Mouse (Mus musculus): ENCODE results near the gene Prps2. TPM values are rescaled to one million over a fixed set of nuclear protein-coding genes. Genes with fewer than 3 reads are reported as not detected.

Prps2 gene
- polyA plus RNA-seq, 1 experiment, result 9.1 TPM

DNA sequence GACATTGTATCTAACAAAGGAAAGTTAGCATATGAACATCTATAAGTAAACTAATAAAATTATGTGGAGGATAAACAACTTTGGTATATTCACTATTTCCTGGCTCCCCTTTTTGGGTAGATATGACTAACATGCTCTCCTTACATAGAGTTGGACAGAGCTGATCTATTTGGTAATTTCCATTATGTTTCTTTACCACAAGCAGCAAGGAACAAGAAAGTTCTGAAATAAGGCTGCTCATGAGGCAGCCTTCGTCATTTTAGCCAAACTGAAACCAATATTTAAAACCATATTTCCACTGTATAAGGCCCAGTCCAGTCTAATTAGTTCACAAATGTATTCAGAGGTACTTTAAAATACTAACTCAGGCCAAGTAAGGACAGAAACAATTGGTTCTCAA, 36.1 kb downstream of the Prps2 start:
- no peak for DNase-seq (ENCODE audit: low read depth)
- TF ChIP-seq CTCF (IDR thresholded peaks at IDR 0.05; ENCODE audit: borderline replicate concordance, extremely low read depth, insufficient read depth, insufficient read length), result no peak
- no peak for TF ChIP-seq POLR2A (IDR thresholded peaks at IDR 0.05; ENCODE audit: borderline replicate concordance, extremely low read depth, insufficient read depth, insufficient read length, poor library complexity, severe bottlenecking)

DNA sequence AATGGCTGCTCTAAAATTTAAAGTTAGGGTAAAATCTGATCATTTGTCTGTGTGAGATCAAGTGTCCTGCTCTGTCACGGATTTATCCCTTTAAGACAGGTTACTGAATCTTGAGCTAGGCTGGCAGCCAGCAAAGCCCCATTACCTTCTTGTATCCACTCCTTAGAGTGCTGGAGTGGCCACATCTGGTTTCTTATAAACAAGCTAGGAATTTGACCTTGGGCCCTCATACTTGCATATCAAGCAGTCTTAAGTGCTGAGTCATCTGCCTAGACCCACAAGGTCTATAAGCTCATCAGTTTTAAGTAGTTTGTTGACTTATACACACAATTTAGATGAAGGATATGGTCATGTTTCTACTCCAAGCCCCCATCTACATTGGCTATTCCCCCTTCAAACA, 38.2 kb downstream of the Prps2 start:
- DNase-seq (ENCODE audit: low read depth), result no peak
- TF ChIP-seq CTCF (IDR thresholded peaks at IDR 0.05; ENCODE audit: borderline replicate concordance, extremely low read depth, insufficient read depth, insufficient read length) (no peak), POLR2A (IDR thresholded peaks at IDR 0.05; ENCODE audit: borderline replicate concordance, extremely low read depth, insufficient read depth, insufficient read length, poor library complexity, severe bottlenecking) (no peak)

- TF ChIP-seq POLR2A (IDR thresholded peaks at IDR 0.05; ENCODE audit: borderline replicate concordance, extremely low read depth, insufficient read depth, insufficient read length, poor library complexity, severe bottlenecking) (no peak), CTCF (IDR thresholded peaks at IDR 0.05; ENCODE audit: borderline replicate concordance, extremely low read depth, insufficient read depth, insufficient read length) (no peak)
Measured at GRCm38 (mm10) chrX:167341811-167342210, 40.7 kb downstream of the Prps2 start.

GRCm38 (mm10) chrX:167340190-167340589, 42.4 kb downstream of the Prps2 start:
- DNase-seq (ENCODE audit: low read depth), result no peak

More at GRCm38 (mm10) chrX:167341811-167342210, 40.7 kb downstream of the Prps2 start:
- DNase-seq (ENCODE audit: low read depth), result no peak

GRCm38 (mm10) chrX:167337990-167338389, 44.6 kb downstream of the Prps2 start:
- TF ChIP-seq CTCF (IDR thresholded peaks at IDR 0.05; ENCODE audit: borderline replicate concordance, extremely low read depth, insufficient read depth, insufficient read length) (no peak), POLR2A (IDR thresholded peaks at IDR 0.05; ENCODE audit: borderline replicate concordance, extremely low read depth, insufficient read depth, insufficient read length, poor library complexity, severe bottlenecking) (no peak)
- no peak for DNase-seq (ENCODE audit: low read depth)

More at GRCm38 (mm10) chrX:167340190-167340589, 42.4 kb downstream of the Prps2 start:
- TF ChIP-seq POLR2A (IDR thresholded peaks at IDR 0.05; ENCODE audit: borderline replicate concordance, extremely low read depth, insufficient read depth, insufficient read length, poor library complexity, severe bottlenecking) (no peak), CTCF (IDR thresholded peaks at IDR 0.05; ENCODE audit: borderline replicate concordance, extremely low read depth, insufficient read depth, insufficient read length) (no peak)

DNA sequence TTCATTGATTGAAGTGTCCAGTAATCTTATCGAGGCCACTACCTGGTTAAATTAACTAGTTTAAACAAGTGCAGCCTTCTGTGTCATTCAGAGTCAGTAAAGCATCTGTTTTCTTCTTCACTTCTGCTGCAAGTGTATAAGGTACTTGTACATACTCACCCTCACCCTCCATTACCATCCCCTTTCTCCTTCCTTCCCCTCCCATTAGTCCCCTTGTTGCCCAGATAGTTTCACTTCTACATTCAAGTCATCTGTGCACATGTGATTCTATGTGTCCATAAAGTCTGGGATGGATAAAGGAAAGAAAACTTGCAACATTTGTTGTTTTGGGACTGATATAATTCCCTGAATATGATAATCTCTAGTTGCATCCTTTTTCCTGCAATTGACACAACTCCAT, 48.0 kb downstream of the Prps2 start:
- TF ChIP-seq POLR2A (IDR thresholded peaks at IDR 0.05; ENCODE audit: borderline replicate concordance, extremely low read depth, insufficient read depth, insufficient read length, poor library complexity, severe bottlenecking), result no peak
- TF ChIP-seq CTCF (IDR thresholded peaks at IDR 0.05; ENCODE audit: borderline replicate concordance, extremely low read depth, insufficient read depth, insufficient read length), result no peak
- DNase-seq (ENCODE audit: low read depth), result no peak

GRCm38 (mm10) chrX:167332607-167333006, 49.9 kb downstream of the Prps2 start:
- TF ChIP-seq CTCF (IDR thresholded peaks at IDR 0.05; ENCODE audit: borderline replicate concordance, extremely low read depth, insufficient read depth, insufficient read length) (no peak), POLR2A (IDR thresholded peaks at IDR 0.05; ENCODE audit: borderline replicate concordance, extremely low read depth, insufficient read depth, insufficient read length, poor library complexity, severe bottlenecking) (no peak)
- no peak for DNase-seq (ENCODE audit: low read depth)

GRCm38 (mm10) chrX:167330993-167331392, 51.6 kb downstream of the Prps2 start:
- TF ChIP-seq POLR2A (IDR thresholded peaks at IDR 0.05; ENCODE audit: borderline replicate concordance, extremely low read depth, insufficient read depth, insufficient read length, poor library complexity, severe bottlenecking), result no peak
- TF ChIP-seq CTCF (IDR thresholded peaks at IDR 0.05; ENCODE audit: borderline replicate concordance, extremely low read depth, insufficient read depth, insufficient read length), result no peak
- DNase-seq (ENCODE audit: low read depth), result no peak

DNA sequence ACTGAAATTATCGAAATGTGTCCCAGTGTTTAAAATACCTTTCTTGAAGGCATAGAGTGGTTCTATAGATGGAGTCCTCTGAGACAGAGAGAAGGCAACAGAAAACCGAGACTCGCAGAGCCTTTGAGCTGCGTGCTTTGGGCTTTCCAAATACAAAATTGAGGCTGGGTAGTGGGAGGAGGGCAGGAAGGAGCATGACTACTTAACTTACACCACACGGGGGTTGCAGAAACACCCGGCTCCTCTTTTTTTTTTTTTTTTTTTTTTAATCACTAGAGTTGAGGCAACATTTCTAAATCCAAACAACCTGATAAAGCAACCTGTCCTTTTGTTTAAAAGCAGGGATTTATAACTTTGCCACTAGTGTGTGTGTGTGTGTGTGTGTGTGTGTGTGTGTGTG, 52.1 kb downstream of the Prps2 start, which contains the start of gene Tlr7:
Tlr7 (minus strand) TSS at position 160 of the 400 bp plus-strand sequence.
- DNase-seq (ENCODE audit: low read depth), result no peak
- no peak for TF ChIP-seq CTCF (IDR thresholded peaks at IDR 0.05; ENCODE audit: borderline replicate concordance, extremely low read depth, insufficient read depth, insufficient read length)
- no peak for TF ChIP-seq POLR2A (IDR thresholded peaks at IDR 0.05; ENCODE audit: borderline replicate concordance, extremely low read depth, insufficient read depth, insufficient read length, poor library complexity, severe bottlenecking)

DNA sequence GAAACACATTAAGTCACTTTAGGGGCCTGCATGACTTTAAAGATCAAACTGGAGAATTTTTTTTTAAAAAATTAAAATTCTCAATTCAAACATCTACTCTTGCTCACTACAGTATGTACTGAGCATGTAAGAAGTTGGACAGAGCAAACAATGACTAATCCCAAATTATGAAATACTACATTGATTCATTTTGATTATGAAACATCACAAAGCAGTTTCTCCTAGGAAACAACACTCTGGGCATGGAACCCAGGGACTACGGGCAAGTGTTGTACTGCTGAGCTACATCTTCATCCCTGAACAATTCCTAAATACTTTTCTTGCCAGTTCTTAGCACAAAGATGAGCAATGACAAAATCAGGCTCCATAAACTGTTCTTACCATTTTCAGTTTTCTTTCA, 52.9 kb downstream of the Prps2 start:
- TF ChIP-seq CTCF (IDR thresholded peaks at IDR 0.05; ENCODE audit: borderline replicate concordance, extremely low read depth, insufficient read depth, insufficient read length) (no peak), POLR2A (IDR thresholded peaks at IDR 0.05; ENCODE audit: borderline replicate concordance, extremely low read depth, insufficient read depth, insufficient read length, poor library complexity, severe bottlenecking) (no peak)
- DNase-seq (ENCODE audit: low read depth), result no peak

DNA sequence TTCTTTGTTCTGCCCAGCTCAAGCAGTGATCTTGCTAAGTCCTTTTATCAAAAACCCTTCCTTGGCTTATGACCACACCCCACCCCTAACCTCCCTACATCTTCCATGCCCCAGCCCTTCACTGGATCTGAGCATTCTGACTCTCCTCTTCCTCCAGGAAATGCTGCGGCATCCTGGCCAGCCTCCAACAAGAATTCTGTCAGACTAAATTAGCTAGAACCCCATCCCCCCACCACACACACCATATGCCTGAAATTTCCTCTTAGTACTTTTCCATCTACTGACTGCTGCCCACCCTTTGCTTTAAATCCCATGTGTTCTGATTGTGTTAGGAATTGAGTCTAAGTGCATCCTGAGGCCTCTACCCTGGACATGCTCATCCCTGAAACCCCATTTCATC, 53.5 kb downstream of the Prps2 start:
- DNase-seq (ENCODE audit: low read depth), result peak; percentile 59
- TF ChIP-seq POLR2A (IDR thresholded peaks at IDR 0.05; ENCODE audit: borderline replicate concordance, extremely low read depth, insufficient read depth, insufficient read length, poor library complexity, severe bottlenecking), result no peak
- TF ChIP-seq CTCF (IDR thresholded peaks at IDR 0.05; ENCODE audit: borderline replicate concordance, extremely low read depth, insufficient read depth, insufficient read length), result no peak

DNA sequence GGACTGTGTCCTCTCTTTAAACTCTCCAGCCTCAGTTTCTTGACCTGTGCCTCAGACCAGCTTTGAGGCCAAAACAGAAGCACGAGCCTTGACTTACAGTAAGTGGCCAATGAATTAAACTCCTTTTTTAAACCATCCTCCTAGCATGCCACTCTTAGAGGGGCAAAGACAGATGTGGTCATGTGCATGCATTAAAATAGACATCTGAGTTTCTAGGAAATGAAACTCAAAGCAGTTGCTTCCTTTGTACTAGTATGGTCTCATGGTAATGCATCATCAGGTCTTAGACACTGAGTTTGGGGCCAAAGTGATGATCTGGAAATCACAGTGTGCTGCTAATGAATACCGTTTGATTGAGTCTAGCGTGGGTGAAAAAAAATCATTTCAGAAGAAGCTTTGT, 54.0 kb downstream of the Prps2 start:
- TF ChIP-seq POLR2A (IDR thresholded peaks at IDR 0.05; ENCODE audit: borderline replicate concordance, extremely low read depth, insufficient read depth, insufficient read length, poor library complexity, severe bottlenecking), result no peak
- no peak for TF ChIP-seq CTCF (IDR thresholded peaks at IDR 0.05; ENCODE audit: borderline replicate concordance, extremely low read depth, insufficient read depth, insufficient read length)
- DNase-seq (ENCODE audit: low read depth), result no peak
